Mouse (Mus musculus) T-helper 2 cell (primary cell): Measurements from ENCODE around the gene Mtmr3.

ENCODE experiments used
- in situ Hi-C: fragments of 300-600 bp; cut with MboI, MseI; formaldehyde crosslinking; loops from one replicate; pipeline ENCODE4 v1.15.1; 2025; ENCODE audit warnings: high pct_unique_total_duplicates

The Mtmr3 gene

DNA sequence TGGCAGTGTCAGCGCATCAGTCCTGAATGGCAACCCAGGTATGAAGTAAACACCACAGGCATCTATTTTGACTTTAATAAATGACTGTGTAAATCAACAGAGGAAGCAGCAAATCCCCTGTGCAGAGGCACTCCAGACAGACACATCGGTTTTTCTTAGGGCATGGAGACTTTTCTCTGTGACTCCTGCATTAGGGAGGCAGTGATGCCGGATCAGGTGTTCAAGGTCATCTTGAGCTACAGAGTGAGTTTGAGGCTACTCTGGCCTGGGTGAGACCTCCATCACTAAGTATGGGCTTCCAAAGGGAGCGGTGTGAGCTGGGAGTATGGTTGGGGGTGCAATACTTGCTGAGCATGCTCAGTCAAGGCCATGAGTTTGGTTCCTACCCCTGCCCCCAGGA is 130.0 kb downstream of the Mtmr3 start:
- in situ Hi-C loops: no loop called here

DNA sequence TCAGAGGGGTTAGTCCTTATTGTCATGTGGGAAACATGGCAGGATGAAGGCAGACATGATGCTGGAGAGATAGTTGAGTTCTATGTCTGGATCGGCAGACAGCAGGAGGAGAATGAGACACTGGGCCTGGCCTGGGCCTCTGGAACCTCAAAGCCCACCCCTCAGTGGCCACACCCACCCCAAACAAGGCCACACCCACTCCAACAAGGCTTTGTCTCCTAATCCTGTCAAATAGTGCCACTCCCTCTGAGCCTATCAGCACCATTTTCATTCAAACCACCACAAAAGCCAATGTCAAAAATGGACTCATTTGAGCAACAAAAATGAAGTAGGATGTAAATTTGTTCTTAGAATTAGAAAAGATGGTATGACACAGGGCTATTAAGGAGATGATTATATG is 130.5 kb downstream of the Mtmr3 start:
- in situ Hi-C loops: no loop called here

DNA sequence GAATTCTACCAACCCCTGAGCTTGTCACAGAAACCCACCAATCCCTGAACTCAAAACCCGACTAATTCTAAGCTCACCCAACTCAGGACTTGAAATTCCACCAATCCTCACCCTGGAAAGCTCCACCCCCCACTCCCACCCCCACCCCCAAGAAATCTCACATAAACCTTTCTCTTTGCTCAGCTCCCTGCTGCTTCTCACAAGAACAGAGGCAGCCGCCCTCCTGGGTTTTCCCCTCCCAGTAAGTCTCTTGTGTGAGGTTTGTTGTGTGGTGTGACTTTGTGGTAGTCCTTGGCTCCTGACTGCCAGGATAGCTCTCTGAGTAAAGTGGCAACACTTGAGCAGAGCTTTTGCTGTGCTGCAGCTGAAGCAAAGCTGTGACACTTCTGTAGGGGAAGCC is 131.8 kb downstream of the Mtmr3 start:
- in situ Hi-C loops: no loop called here

DNA sequence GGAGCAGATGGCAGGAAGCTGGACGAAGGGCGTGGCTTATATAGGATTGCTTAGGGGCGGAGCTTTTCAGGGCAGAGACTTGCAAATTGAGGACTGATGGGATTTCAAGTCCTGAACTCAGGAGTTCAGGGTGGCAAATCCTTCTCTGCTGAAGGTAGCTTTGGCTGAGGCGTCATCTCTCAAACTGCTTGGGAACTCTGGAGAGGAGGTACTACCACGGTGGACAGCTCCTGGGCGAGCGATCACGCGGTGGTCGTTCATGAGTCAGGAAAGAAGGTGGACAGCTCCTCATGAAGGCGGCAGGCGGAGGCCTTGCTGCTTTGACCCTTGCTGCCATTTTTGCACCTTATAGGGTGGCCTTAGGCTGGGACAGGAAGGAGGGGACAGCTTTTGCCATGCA is 133.5 kb downstream of the Mtmr3 start:
- in situ Hi-C loops: no loop called here

DNA sequence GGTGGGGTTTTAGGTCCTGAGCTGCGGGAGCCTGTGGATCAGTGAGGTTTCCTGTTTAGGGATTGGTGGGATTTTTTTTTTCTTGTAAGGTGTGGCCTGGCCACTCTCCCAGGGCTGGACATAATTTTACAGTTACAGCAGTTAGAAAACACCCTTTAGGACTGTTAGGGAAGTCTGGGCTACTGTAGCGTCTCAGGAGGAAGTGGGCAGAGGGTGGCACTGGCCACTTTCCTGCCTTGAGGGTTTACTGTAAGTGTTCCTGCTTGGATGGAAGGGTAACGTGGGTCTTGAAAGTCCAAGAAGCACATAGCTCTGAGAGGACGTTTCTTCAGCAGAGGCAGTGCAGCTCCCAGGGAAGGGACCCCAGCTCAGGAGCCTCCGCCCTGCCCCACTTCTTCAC is 134.0 kb downstream of the Mtmr3 start:
- in situ Hi-C loops: no loop called here

DNA sequence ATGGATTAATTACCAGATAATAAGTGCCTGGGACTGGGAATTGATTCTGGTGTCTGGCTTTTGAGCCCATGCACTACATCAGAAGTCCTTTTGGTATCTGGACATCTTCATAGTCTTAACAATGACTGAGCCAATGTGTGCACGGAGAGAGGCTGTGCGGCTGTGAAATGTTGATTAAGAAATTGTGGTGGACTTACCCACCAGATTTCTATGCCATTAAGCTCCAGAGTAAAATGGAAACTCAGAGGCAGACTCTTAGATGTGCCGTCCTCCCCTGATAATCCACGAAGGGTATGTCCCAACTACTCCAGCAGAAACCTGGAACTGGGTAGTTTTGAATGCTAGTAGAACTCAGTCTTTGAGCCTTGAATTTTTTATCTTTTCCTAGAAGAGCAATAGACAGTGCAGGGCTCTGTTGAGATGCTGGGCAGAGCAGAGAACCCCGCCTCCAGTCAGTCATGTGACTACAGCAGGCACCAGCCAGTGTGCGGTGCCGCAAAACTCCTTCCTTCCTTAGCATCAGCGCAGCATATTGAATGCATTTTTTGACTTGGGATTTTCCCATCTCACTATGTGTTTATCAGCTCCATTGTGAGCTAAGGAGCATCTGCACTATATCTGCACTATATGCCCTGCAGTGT is 139.6 kb downstream of the Mtmr3 start:
- in situ Hi-C loops: loop anchor here (5.0 kb wide), 2 partner anchors 77 to 198 kb away; partner anchors contain the start of gene Lif

DNA sequence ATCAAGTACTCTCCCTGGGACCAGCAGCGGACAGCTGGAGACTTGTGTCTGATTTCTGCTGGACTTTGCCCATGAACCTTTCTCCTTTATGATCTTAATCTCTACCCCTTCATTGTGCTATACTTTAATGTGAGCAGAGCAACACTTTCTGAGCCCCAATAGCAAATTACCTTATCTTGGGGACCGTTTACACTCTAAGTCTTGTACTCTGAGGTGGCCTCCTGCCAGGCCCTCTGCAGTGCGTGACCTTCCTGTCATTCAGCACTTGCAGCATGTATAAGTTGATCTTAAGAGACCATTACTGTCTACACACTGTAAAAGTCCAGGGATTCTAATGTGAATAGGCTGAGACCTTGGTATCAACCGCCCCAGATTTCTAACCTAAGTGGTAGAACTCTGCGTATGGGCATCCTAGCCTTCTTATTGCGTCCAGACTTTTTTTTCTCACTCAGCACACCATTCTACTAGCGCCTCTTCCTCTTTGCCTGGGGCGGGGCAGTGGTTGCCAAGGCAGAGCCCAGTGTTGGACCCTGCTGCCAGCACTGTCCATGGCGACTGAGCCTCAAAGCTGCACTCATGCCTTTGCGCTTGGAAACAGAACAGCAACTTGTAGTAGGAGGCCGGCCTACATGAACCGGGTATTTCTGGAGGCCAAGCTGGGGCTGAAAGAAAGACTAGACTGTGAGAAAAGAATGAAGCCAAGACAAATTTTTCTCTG is 142.0 kb downstream of the Mtmr3 start:
- in situ Hi-C loops: loop anchor here (5.0 kb wide), 2 partner anchors 80 to 195 kb away; partner anchors contain the start of gene Lif

DNA sequence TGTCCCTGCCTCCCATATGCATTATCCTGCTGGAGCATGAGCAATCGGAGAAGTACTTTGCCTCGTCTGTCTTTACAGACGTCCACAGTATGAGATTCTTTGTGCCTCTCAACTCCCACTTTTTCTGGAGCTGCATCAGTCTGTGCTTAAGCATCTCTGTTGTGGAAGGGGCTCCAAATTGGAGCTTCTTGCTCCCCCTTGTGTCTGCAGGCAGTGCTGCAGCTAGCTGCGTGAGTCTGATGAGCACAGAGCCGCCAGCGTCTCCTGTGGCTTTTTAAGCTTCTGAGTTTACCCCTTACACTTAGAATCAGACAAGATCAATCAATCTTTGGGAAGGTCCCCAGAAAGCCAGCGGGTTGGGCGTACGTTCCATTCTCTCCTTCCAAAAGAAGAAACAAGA is 143.5 kb downstream of the Mtmr3 start:
- in situ Hi-C loops: loop anchor here (5.0 kb wide), 2 partner anchors 81 to 194 kb away; partner anchors contain the start of gene Lif

DNA sequence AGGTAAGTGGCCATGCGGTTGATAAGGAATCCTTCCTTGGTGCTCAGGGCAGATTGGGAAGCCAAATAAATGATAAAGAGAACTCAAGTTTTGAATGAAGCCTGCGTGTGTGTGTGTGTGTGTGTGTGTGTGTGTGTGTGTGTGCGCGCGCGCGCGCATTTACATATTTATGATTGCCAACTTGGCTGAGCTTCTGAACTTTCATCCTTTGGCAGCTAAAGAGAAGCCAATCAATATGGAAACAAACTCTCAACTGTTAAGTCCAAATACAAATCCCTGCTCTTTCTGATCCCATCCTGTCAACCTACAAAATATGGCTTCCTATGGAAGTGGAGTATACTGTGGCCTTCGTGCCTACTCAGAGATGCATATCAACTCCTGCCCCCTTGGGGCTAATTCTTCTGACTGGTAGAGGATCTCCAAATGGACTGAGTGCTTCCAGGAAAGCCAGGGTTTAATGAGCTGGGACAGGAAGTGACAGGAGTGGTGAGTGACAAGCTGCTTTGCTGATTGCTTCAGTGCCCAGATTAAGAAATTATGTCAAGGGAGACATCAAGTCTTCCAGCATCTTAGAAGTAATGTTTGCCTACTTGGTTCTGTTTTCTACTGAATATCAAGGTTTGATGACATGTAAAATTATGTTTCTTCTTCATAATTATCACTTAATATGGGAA is 148.3 kb downstream of the Mtmr3 start:
- in situ Hi-C loops: no loop called here

DNA sequence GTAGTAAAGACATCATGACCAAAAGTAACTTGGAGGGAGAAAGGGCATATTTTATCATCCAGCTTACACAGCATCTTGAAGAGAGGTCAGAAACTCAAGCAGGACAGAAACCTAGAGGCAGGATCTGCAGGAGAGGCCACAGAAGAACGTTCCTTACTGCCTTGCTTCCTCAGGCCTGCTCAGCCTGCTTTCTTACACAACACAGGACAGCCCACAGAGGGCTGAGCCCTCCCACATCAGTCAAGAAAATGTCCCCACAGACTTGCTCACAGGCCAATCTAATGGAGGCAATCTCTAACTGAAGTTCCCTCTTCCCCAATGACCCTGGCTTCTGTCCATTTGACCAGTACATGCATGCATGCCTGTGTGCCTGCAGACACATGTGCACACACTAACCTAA is 152.4 kb downstream of the Mtmr3 start:
- in situ Hi-C loops: no loop called here

DNA sequence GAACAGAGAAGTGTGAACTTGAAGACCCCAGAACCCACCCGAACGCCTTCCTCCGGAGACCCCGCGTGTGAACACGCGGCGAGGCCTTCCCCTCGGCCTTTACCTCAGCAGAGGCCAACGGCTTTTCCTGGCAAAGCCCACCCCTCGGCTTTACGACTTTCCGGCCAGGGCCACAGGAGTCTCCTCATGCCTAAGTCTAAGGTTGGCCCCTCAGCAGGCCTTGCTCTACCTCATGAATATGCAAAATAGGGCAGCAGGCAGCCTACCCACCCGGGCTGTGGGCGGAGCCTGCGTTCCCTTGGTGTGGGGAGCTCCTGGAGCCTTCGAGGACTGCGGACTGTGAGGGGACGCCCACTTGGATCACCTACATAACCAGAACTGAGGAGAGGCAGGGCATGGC is 153.7 kb downstream of the Mtmr3 start, which contains the start of gene Hormad2:
Gene Hormad2, minus strand, starts transcription at position 128 of the 400 bp plus-strand sequence.
- in situ Hi-C loops: no loop called here

DNA sequence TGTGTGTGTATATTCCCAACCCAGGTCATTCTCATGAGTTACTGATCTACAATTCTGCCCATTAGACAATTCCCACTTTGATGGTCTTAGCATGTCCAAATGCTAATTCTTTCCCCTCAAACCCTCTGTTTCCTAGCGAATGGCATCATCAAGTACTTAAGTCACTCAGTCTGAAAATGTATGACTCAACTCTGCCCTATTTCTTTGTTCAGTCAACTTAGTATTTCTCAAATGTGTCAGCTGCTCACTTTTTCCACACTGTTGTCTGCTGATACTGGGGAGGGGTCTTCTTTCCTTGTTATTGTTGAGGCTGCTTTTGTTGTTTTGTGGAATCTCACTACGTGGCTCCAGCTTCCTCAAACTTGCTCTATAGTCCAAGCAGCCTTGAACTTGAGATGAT is 156.5 kb downstream of the Mtmr3 start:
- in situ Hi-C loops: no loop called here

DNA sequence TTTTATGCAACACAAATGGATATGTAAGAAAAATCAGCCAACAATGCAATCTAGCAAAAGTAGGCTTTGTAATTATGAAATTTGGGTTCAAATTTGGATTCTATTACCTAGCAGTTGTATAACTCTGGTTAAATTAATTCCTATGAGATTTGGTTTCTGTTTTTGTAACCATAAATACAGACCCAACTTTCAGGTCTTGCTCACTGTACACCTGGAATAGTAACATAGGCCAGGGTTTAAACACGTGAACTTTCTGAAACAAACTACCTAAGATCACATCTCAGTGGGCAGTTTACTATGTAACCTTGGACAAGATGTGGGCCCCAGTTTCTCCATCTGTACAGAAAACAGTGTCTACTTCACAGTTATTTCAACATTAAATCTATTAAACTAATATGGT is 157.3 kb downstream of the Mtmr3 start:
- in situ Hi-C loops: no loop called here

DNA sequence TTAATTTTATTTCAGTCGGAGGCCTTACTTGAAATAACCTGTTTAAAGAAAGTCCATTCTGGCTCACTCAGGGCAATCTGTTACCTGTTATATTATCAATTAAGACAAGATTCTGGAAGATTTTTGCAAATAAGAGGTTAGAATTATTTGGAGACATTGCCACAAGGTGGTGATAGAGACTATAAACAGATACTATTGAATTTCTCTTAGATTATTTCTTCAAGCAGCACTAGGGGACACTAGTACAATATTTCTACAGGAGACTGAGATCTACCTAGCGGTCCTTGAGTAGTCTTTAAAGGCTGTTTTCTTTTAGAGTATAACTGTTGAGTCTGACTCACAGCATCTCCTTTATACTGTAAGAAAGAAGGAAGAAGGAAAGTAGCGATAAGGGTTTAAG is 158.0 kb downstream of the Mtmr3 start:
- in situ Hi-C loops: no loop called here

DNA sequence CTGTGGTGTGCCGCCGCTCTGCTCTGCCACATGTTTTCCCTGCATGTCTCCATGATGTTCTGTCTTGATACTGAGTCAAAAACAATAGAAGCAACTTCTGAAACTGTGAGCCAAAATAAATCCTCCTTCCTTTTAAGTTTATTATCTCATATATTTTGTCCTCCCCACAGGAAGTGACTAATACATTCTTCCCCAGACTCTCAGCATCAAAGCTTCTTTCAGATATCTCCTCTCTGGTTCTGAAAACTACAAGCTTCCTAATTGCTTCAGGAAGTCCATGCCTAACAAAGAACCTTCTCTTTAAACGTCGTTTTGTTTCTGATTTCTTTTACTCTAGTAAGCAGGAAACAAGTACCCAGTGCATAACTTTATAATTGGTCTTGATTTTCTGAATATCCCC is 160.2 kb downstream of the Mtmr3 start:
- in situ Hi-C loops: no loop called here
